Mouse (Mus musculus): ENCODE measurements at regions not wholly inside any gene's neighbourhood (a gene's known extent, or its start where the extent isn't known, plus 50 kb on each side); places are given as distances from the start of the nearest gene placed in this dataset.
A peak's percentile ranks its signal among the peaks of the same experiment; 100 is the strongest.

GRCm38 (mm10) chrX:51913247-51913646 is 59.3 kb downstream of the 1700080O16Rik start:
- DNase-seq = peak; percentile 47

- no peak for DNase-seq
These were observed 61.0 kb downstream of the 1700080O16Rik start for GRCm38 (mm10) chrX:51911566-51911965.

DNA sequence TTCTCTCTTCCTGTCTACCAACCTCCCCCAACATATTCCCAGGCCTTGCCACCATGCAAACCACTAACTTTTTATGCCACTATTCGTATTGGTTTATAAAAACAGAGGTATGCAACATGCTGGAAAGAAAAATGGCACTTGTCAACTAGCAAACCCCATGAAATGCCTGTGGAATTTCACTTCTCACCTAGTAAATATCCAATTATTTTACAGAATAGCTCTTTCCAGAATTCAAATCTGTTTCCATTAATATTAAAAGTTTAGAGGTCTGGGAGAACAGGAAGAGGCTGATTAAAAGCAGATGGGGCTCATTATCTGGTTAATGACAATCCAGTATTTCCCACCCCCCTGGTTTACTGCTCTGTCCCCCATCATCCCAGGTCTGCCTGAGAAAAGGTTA is 62.0 kb downstream of the 1700080O16Rik start:
- DNase-seq = no peak

DNA sequence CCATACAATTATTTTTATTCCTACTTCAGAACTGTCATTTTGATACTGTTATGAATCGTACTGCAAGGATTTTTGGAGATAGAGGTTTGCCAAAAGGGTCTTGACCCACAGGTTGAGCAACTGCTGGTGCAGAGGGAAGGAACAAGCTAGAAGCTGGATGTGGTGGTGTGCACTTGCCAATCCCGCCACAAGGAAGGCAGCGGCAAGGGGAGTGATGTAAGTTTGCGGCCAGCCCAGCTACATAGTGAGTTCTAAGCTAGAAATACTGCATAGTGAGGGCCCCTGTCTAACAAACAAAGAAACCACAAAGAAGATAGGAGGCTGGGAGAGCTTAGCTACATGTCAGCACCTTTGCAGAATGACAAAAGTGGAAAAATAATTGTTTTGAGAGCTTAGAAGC is 74.1 kb downstream of the 1700080O16Rik start:
- no peak for DNase-seq

DNA sequence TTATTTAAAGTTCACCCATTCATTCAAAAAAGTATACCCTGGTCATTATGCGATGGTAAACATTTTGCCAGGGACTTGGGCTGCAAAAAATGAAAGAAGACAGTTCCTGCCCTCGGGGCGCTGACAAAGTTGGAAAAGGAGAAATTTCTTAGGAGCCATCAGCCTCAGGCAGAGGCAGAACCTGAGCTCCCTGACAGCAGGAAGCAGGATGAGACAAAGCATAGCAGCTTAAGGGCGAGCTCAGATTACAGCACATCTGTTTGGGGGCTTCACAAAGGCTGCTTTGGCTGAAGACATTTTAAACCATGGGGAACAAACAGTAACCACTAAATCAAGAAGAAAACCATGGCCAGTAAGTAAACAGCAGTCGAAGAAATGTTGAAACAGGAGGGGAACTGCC is 75.5 kb downstream of the 1700080O16Rik start:
- DNase-seq = no peak

GRCm38 (mm10) chrX:51895646-51896190 is 76.9 kb downstream of the 1700080O16Rik start:
- DNase-seq = no peak

DNA sequence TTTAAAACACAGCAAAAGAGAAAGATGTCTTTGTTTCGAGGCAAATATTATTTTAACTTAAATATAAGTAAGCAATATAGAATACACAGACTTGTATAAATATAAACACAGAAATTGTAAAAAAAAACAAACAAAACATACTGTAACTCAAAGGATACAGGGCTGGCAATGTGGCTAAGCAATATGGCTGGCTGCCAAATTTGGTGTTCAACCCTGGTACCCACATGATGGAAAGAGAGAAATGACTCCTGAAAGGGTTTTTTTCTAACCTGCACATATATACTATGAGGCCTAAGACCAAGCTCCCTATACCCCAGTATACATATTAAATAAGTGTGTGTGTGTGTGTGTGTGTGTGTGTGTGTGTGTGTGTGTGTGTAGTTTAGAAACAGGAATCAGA is 79.9 kb downstream of the 1700080O16Rik start:
- no peak for DNase-seq

GRCm38 (mm10) chrX:51886129-51886528 is 85.1 kb upstream of the Usp26 start:
- no peak for DNase-seq

Data from layer of hippocampus, adult 9-11 months (tissue).